Mouse (Mus musculus) CH12.LX (cell line): ENCODE results near the gene Bpifb3. TPM values are rescaled to one million over a fixed set of nuclear protein-coding genes. Genes with fewer than 3 reads are reported as not detected.

Source experiments
- DNase-seq: peaks from one replicate; pipeline ENCODE4 v3.0.0-alpha.2; 2013; ENCODE audit errors: extremely low read depth
- H3K27ac ChIP-seq: 2 replicates; pipeline ENCODE4 v1.5.1; 2012; ENCODE audit warnings: low read depth, mild to moderate bottlenecking, control low read depth, moderate library complexity; ENCODE audit not compliant: insufficient read depth
- H3K27me3 ChIP-seq: replicated peaks from 2 replicates; pipeline ENCODE3; 2012; ENCODE audit warnings: inconsistent platforms
- H3K36me3 ChIP-seq, 2 experiments: replicated peaks in 1 of 2; 2 replicates each; pipeline versions ENCODE3 to v1.6.1; 2012; ENCODE audit warnings: inconsistent platforms in 1 of 2, low read length in 1 of 2, mild to moderate bottlenecking in 1 of 2, mixed read lengths in 1 of 2, moderate library complexity in 1 of 2; ENCODE audit not compliant: control insufficient read depth in 1 of 2, insufficient read depth in 1 of 2
- H3K4me1 ChIP-seq, 2 experiments: 2 replicates each; pipeline ENCODE4 v1.6.1; 2012; ENCODE audit warnings: inconsistent platforms in 1 of 2, moderate library complexity in 1 of 2; ENCODE audit not compliant: insufficient read depth in 2 of 2, control insufficient read depth in 1 of 2
- H3K4me2 ChIP-seq: 2 replicates; pipeline ENCODE4 v1.6.1; 2012; ENCODE audit warnings: low read depth, mild to moderate bottlenecking, control low read depth; ENCODE audit not compliant: poor library complexity, insufficient read depth, severe bottlenecking
- H3K4me3 ChIP-seq, 3 experiments: fragments of 150-350 bp in 1 of 3; sonication (generic) in 1 of 3; replicated peaks in 1 of 3; 2 replicates each; pipeline versions ENCODE3 to v1.5.1; 2011 to 2012; ENCODE audit warnings: low read depth in 2 of 3, low read length in 2 of 3, mild to moderate bottlenecking in 2 of 3, moderate library complexity in 2 of 3, control low read depth in 1 of 3, improper control_type of control experiment in 1 of 3, inconsistent platforms in 1 of 3, mixed read lengths in 1 of 3; ENCODE audit not compliant: poor library complexity in 1 of 3
- H3K79me2 ChIP-seq: replicated peaks from 2 replicates; pipeline ENCODE4 v1.6.1; 2012; ENCODE audit warnings: mild to moderate bottlenecking, moderate library complexity; ENCODE audit not compliant: control insufficient read depth, poor library complexity, insufficient read depth, severe bottlenecking; ENCODE audit errors: extremely low read depth
- H3K9ac ChIP-seq: 2 replicates; pipeline ENCODE4 v1.6.1; 2012; ENCODE audit warnings: low read depth, mild to moderate bottlenecking, control low read depth, moderate library complexity; ENCODE audit not compliant: insufficient read depth
- H3K9me3 ChIP-seq: replicated peaks from 2 replicates; pipeline ENCODE3; 2012; ENCODE audit warnings: low read length, inconsistent platforms, mixed read lengths
- CHD1 ChIP-seq: IDR thresholded peaks from 2 replicates; pipeline ENCODE4 v1.6.1; 2012; ENCODE audit warnings: low read depth, low read length, improper control_type of control experiment, inconsistent platforms
- CHD2 ChIP-seq: IDR thresholded peaks from 2 replicates; pipeline ENCODE4 v1.6.1; 2011; ENCODE audit warnings: low read length, improper control_type of control experiment
- EP300 ChIP-seq: IDR thresholded peaks from 2 replicates; pipeline ENCODE4 v1.6.1; 2011; ENCODE audit warnings: low read length, improper control_type of control experiment
- ETS1 ChIP-seq: conservative IDR thresholded peaks from 2 replicates; pipeline ENCODE4 v1.6.1; 2012; ENCODE audit warnings: low read depth, mild to moderate bottlenecking, inconsistent platforms, low read length, improper control_type of control experiment, moderate library complexity
- GABPA ChIP-seq: IDR thresholded peaks from 2 replicates; pipeline ENCODE4 v1.6.1; 2012; ENCODE audit warnings: low read depth, low read length, improper control_type of control experiment, inconsistent platforms; ENCODE audit not compliant: insufficient replicate concordance
- HCFC1 ChIP-seq: IDR thresholded peaks from 2 replicates; pipeline ENCODE4 v1.6.1; 2012; ENCODE audit warnings: low read depth, mild to moderate bottlenecking, inconsistent platforms, low read length, improper control_type of control experiment
- IRF4 ChIP-seq: IDR thresholded peaks from 2 replicates; pipeline ENCODE4 v1.6.1; 2014; ENCODE audit warnings: low read depth, mild to moderate bottlenecking, inconsistent platforms, low read length, improper control_type of control experiment
- JUND ChIP-seq: conservative IDR thresholded peaks from 2 replicates; pipeline ENCODE4 v1.6.1; 2011; ENCODE audit warnings: low read depth, low read length, improper control_type of control experiment
- MEF2A ChIP-seq: IDR thresholded peaks from 2 replicates; pipeline ENCODE4 v1.6.1; 2014; ENCODE audit warnings: low read depth, mild to moderate bottlenecking, inconsistent platforms, low read length, improper control_type of control experiment, borderline replicate concordance
- MYC ChIP-seq: IDR thresholded peaks from 2 replicates; pipeline ENCODE4 v1.6.1; 2011; ENCODE audit warnings: low read depth, mild to moderate bottlenecking, improper control_type of control experiment, low read length
- NRF1 ChIP-seq: IDR thresholded peaks from 2 replicates; pipeline ENCODE4 v1.6.1; 2014; ENCODE audit warnings: low read depth, mild to moderate bottlenecking, inconsistent platforms, low read length, improper control_type of control experiment, moderate library complexity
- PAX5 ChIP-seq: IDR thresholded peaks from 2 replicates; pipeline ENCODE4 v1.6.1; 2012; ENCODE audit warnings: low read length, inconsistent platforms, mixed read lengths
- POLR2A ChIP-seq: IDR thresholded peaks from 2 replicates; pipeline ENCODE4 v1.6.1; 2011; ENCODE audit warnings: low read depth, mild to moderate bottlenecking, improper control_type of control experiment, low read length
- POLR2AphosphoS2 ChIP-seq: IDR thresholded peaks from 2 replicates; pipeline ENCODE4 v1.6.1; 2011; ENCODE audit warnings: low read depth, low read length, improper control_type of control experiment
- RAD21 ChIP-seq: IDR thresholded peaks from 2 replicates; pipeline ENCODE4 v1.6.1; 2011; ENCODE audit warnings: low read depth, mild to moderate bottlenecking, low read length, improper control_type of control experiment, moderate library complexity
- SMC3 ChIP-seq: IDR thresholded peaks from 2 replicates; pipeline ENCODE4 v1.6.1; 2011; ENCODE audit warnings: low read depth, low read length, improper control_type of control experiment
- TCF12 ChIP-seq: IDR thresholded peaks from 2 replicates; pipeline ENCODE4 v1.6.1; 2014; ENCODE audit warnings: low read depth, mild to moderate bottlenecking, inconsistent platforms, low read length, improper control_type of control experiment
- UBTF ChIP-seq: IDR thresholded peaks from 2 replicates; pipeline ENCODE4 v1.6.1; 2012; ENCODE audit warnings: low read depth, mild to moderate bottlenecking, inconsistent platforms, low read length, improper control_type of control experiment, moderate library complexity
- USF1 ChIP-seq: IDR thresholded peaks from 2 replicates; pipeline ENCODE4 v1.6.1; 2014; ENCODE audit warnings: low read depth, mild to moderate bottlenecking, inconsistent platforms, low read length, improper control_type of control experiment
- USF2 ChIP-seq: conservative IDR thresholded peaks from 2 replicates; pipeline ENCODE4 v1.6.1; 2011; ENCODE audit warnings: low read depth, low read length, improper control_type of control experiment
- ZC3H11A ChIP-seq: IDR thresholded peaks from 2 replicates; pipeline ENCODE4 v1.6.1; 2012; ENCODE audit warnings: low read depth, mild to moderate bottlenecking, inconsistent platforms, low read length, improper control_type of control experiment
- dilution Hi-C: fragments of 300-500 bp; cut with MboI; formaldehyde crosslinking; loops from 2 replicates; pipeline ENCODE4 v1.14.3; 2020; ENCODE audit warnings: low sequenced_read_pairs; ENCODE audit not compliant: extremely low pct_unique_long_range_greater_than_20kb, extremely low pct_ligation_motif_present
- in situ Hi-C: fragments of 300-500 bp; cut with MboI; formaldehyde crosslinking; loops from 3 replicates; pipeline ENCODE4 v1.14.3; 2019; ENCODE audit warnings: low sequenced_read_pairs, low pct_ligation_motif_present, low pct_unique_long_range_greater_than_20kb, mixed read lengths
- polyA plus RNA-seq: library from polyadenylated mRNA; unstranded; fragments of >175 nt; gene quantifications from 2 replicates; pipeline ENCODE4 v1.2.1, GENCODE M21; 2012; ENCODE audit warnings: low read depth; ENCODE audit not compliant: insufficient read length
- total RNA-seq, 2 experiments: library from RNA; depleted of rRNA; stranded (reverse); fragments of 300-350 nt in 1 of 2; fragments of >200 nt in 1 of 2; gene quantifications; 2 replicates each; pipeline ENCODE4 v1.2.3; 2012 to 2014

Gene Bpifb3
- total and polyA plus RNA-seq, 3 experiments, result not detected

DNA sequence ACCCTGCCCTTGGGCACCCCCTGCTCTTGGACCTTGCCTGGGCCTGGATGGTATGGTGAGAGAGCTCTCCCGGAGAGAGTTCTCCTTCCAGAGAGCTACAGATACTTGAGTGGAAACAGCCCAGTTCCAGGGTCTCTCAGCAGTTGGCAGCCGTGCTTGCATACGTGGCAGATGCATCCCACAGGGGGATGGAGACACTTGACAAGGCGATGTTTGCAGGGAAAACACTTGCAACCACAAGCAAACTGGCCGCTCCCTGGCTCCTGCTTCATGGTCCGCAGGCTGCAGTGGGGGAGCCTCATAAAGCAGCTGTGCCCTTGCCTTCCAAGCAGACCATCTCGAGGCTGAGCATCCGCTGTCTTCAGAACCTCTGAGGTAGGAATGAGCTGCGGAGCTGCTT, 43.3 kb upstream of the Bpifb3 start, which contains the start of gene Bpifb2:
TSS of gene Bpifb2 (plus strand) at position 301 of the 400 bp plus-strand sequence.
- H3K4me1 ChIP-seq, result no peaks in the 10 kb centered on the region
- no peak within 1 kb of the TSS for H3K4me3 ChIP-seq
- no peaks in the 10 kb centered on the region for H3K36me3 ChIP-seq
- H3K79me2 ChIP-seq, result no peaks in the 10 kb centered on the region
- TF ChIP-seq HCFC1 (no peak), MEF2A (no peak), RAD21 (no peak), NRF1 (no peak), CHD1 (no peak), PAX5 (no peak), USF1 (no peak), IRF4 (no peak), USF2 (no peak), CHD2 (no peak), SMC3 (no peak), ZC3H11A (no peak), EP300 (no peak), TCF12 (no peak), UBTF (no peak), MYC (no peak), ETS1 (no peak)
- H3K27me3 ChIP-seq, result peaks cover 81% of the 10 kb centered on the region
- dilution Hi-C loops (no loop called here), in situ Hi-C loops (no loop called here)
- H3K9me3 ChIP-seq, result no peaks in the 10 kb centered on the region
- H3K27ac ChIP-seq, result no peak within 1 kb of the TSS
- DNase-seq, result no peak
- no peak within 1 kb of the TSS for H3K9ac ChIP-seq
- H3K4me2 ChIP-seq, result no peak within 1 kb of the TSS

DNA sequence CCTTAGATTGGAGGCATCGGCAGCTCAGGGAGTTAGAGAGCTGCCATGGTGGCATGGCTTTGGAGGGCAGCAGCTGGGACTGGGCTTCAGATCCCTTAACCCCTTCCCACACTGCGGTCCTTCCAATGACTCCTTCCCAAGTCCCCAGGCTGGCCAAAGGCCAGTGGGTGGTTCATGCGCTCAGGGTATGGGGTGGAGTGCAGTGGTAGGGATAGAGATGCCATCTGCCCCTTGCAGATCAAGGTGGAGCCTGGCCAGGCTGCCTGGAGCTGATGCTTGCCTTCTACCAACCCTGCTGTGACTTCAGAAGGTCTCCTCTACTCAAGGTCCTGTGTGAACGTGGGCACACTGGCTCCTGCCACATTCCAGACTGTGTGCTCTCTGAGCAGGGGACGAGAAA, 18.9 kb upstream of the Bpifb3 start:
- in situ Hi-C loops, result no loop called here
- DNase-seq, result no peak
- peaks cover 97% of the 10 kb centered on the region for H3K27me3 ChIP-seq
- H3K79me2 ChIP-seq, result no peaks in the 10 kb centered on the region
- H3K4me1 ChIP-seq, result no peaks in the 10 kb centered on the region
- no peak overlapping the region for H3K27ac ChIP-seq
- H3K9ac ChIP-seq, result no peak overlapping the region
- no peak overlapping the region for H3K4me2 ChIP-seq
- H3K4me3 ChIP-seq, result no peak overlapping the region
- H3K36me3 ChIP-seq, result no peaks in the 10 kb centered on the region
- dilution Hi-C loops, result no loop called here
- TF ChIP-seq POLR2AphosphoS2 (no peak), POLR2A (no peak), JUND (no peak), IRF4 (no peak), TCF12 (no peak), GABPA (no peak)
- TF ChIP-seq, all 38 proteins: peak for 0
- no peaks in the 10 kb centered on the region for H3K9me3 ChIP-seq
